Mouse (Mus musculus): ENCODE measurements around the gene Tle4.

Tle4 gene

DNA sequence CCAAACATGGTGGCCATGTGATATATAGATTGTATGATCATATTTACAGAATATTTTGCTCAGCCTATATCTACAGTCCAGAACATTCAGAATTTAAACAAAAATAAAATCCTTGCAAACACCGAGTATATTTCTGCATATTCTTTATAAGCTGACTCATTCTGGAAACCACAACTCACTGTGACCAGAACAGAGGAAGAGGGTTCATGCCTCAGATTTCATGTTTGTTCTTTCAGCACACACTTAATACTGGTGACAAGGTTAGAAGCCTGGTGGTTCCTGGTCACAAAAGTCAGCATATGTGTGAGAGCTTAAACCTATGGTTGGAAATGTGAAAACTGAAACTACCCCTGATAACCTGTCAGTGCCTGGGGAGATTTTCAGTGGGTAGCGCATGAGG, 129.1 kb downstream of the Tle4 start:
- DNase-seq (ENCODE audit: low read depth, low spot score) = no peak

DNA sequence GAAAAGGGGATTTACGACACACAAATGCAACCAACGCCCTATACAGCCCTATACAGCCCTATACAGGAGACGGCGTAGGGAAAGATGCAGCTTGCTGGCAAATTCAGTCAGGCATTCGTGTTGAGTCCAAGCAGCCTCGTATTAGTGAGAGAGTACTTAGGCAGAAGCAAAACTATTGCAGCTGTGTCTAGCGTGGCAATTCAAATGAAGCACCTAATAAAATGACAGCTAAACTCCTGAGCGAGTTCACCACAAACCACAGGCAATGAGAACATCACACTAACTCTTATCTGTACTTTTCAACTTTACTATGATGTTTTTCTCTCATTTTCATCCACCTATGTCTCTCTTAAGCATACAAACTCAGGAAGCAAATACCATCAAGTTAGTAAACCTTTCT, 131.8 kb downstream of the Tle4 start:
- DNase-seq (ENCODE audit: low read depth, low spot score) = no peak

DNA sequence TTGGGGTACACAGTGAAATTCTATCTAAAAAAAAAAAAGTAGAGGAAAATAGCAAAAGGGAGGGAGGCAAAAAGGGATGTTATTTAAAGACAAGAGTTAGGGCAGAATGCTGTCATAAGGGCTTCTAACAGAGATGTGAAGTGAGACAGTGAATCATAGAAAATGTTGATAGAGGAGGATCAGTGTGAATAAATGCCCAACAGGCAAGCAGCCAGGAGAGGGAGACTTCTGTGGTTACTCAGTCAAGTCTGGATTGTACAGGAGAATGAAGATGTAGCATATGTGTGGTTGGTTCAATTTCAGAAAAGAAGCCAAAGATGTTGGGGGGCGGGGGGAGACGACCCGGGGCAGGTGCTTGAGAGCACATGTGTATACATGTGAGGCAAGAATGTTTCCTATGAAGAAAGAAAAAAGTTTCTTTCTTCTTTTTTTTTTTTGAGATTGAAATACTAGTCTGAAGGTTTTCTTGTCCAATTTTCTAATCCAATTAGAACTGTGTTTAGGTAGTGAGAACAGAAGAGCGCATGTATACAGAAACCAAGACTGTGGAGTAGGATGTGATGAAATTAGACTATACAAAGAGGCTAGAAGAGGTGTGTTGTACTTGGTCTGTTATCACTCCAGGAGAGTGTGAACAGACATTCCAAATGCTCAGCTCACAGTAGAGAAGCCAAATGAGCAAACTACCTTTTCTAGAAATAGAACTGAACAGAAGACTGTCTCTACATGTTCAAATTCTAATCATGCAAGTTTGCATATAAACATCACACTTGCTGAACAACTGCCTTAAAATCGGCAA, 134.4 kb downstream of the Tle4 start:
- no peak for DNase-seq (ENCODE audit: low read depth, low spot score)

DNA sequence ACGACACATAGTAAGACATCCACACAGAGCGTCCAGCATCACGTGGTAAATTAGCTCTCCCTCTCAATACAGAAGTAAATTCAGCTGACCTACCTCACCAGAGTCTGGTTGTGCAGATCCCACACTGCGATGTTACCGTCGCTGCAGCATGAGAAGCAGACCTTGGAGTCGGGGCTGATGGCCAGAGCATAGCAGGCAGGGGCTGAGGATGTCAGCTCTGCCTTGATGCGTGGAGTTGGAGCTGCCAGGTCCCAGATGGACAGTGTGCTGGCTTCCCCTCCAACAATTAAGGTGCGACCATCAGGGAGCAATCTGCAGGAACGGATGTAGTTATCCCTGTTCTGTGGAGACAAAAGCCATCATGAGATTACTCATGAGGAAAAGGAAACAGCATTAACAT, 144.4 kb downstream of the Tle4 start:
- no peak for DNase-seq (ENCODE audit: low read depth, low spot score)

DNA sequence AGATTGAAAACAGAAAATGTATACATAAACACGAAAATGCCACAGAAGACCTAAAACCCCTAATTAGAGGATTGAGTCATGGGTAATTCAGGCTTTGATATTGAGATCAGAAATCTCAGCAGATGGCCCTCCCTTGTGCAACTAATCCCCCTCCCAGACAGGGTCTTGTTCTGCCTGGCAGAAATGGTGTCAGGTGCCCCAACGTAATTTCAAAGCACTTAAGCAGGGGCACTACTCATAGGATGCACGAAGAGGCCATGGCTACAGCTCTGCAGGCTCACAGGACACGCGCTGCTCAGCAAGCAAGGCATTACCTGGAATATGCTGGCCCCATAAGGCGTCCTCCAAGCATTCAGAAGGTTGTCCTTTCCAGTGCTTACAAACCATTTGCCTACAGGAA, 146.5 kb downstream of the Tle4 start:
- no peak for DNase-seq (ENCODE audit: low read depth, low spot score)

DNA sequence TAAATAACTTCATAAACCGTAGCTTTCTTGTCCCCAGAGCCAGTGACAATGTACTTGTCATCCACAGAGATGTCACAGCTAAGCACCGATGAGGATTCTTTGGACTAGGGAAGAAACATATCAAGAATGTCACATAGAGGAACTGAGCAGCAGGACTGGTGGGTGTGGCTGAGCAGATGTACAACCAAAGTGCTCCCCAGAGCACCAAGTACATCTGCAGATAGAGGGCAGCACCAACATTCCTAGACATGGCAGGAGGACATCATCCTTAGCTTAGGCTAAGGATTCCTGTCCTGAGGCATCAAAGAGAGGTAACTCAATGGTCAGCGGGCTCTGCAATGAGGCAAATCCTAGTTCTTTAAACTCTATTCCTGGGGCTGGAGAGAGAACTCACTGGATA, 148.1 kb downstream of the Tle4 start:
- DNase-seq (ENCODE audit: low read depth, low spot score) = peak; percentile 75

DNA sequence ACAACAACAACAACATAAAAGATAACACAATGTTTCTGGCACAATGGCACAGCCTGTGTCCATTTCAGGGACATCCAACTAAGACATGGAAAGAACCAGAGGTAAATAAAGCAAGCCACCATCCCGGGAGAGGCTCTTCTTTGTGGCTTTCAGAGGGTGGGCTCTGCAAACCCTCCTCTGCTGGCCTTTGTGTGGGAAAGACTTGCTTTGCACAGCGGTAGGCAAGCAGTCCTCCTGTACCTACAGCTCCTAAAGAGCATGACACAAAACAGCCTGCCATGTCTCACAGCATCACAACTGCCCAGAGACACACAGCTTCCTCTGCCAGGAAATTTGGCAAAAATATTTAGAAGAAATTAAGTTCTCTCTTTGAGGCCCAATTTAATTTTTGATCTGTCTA, 149.3 kb downstream of the Tle4 start:
- no peak for DNase-seq (ENCODE audit: low read depth, low spot score)

DNA sequence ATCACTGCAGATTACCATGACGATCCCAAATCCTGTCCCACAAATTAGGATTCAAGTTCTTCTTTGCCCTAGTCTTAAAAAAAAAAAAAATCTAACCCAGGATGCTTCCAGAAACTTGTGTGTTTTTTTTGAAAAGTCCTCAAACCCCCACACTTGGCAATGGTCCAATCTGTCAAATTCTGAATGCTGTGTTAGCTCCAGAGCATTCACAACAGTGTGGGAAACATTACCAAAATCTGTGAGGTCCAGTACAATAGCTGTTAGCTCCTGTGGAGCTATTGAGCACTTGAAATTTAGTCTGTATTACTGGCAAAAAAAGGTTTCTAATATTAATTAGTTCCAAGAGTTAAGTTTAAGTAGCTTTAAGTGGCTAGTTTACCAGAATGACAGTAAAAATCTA, 150.4 kb downstream of the Tle4 start:
- DNase-seq (ENCODE audit: low read depth, low spot score) = no peak

DNA sequence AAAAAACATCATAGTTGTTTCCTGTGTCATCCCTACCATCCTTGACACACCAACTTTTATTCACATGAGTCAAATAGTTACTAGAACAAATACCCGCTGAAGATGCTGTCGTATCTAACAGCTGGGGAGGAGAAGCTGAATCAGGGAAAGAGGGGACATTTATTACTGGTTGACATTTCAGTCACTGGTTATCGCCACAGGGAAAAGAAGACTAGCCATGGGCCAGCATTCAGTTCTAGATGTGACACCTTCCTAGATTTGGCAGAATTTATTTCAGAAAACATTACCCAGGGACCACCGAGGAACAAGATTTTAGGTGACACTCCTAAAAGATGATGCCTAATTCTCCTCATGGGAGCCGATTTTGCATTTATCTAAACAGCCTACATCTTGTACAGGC, 156.0 kb downstream of the Tle4 start:
- no peak for DNase-seq (ENCODE audit: low read depth, low spot score)

DNA sequence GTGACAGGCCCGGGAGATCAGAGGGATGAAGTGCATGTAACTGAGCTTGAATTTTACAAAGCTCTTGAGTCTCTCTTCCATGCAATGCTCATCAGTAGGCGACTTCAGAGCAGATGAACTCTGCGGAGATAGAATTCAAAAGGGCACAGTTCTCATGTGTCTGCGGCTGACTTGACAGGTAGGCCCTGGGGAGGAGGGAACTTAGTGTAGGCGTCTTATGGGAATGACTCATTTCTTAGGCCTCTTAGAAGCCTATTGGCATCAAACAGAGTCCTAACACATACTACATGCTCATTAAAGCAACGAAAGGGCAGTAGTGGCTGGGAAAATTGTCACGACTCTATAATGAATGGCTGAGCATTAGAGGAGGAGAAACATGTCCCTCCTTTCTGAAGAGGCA, 160.6 kb downstream of the Tle4 start:
- no peak for DNase-seq (ENCODE audit: low read depth, low spot score)

DNA sequence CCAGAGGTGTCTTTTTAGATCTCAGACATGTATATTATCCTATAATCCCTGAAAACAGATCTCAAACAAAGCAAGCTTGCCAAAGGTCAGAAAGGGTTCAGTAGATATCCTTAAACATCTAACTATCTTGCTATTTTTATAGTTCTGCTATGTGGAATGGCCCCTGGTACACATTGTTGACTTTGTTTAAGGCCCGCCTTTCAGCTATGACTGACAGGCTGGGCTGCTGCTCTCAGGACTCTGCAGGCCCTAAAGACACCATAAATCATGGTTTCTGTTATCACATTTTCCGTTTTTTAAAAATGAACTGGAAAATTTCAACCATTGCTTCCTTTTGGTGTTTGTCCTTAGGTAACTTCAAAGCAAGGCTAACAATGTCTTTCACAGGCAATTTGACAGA, 161.3 kb downstream of the Tle4 start:
- no peak for DNase-seq (ENCODE audit: low read depth, low spot score)

DNA sequence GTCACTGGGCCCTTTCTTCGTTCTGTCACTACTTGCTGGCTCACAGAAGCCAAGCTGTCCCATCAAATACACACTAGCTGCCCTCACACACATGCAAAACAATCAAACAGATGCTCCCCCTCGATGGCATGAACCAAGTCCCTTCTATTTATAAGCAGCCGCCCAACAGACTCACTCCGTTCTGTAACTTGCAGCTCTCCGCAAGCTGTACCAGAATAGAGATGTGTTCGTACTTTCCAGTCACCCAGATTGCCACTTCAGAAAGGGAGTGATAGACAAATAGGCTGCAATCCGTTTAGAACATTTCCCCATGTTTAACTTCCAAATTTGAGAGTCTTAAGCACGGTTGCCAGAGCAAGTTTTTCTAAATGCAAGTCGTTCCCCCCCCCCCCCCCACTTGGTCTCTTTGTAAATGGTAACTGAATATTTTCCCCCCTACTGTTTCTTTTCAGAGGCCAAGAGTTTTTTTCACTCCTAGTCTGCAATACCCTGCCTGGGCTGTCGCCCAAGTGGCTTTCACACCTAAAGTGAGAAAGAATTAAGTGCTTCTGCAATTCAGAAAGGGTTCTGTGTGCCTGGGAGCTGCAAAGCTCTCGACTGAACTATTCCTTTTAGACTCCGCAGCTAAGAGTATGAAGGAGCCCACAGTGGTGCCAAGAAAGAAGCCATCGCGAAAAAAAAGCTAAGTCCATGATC, 162.0 kb downstream of the Tle4 start:
- no peak for DNase-seq (ENCODE audit: low read depth, low spot score)

DNA sequence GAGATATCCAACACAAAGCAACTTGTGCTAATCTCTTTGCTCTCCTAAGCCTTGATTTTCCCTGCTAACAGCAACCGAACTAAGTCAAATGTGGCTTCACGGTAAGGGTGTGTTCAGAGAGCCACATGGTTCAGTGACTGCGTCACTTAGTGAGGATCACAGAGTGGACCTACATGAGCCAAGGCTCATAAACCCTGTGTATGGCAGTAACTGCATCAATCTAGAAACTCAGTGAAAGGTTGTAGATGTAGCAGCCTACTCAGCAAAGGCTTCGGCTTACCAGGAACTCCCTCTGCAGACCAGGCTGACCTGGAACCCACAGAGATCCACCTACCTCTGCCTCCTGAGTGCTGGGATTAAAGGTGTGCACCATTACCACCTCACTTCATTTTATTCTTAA, 164.0 kb downstream of the Tle4 start:
- DNase-seq (ENCODE audit: low read depth, low spot score) = no peak

DNA sequence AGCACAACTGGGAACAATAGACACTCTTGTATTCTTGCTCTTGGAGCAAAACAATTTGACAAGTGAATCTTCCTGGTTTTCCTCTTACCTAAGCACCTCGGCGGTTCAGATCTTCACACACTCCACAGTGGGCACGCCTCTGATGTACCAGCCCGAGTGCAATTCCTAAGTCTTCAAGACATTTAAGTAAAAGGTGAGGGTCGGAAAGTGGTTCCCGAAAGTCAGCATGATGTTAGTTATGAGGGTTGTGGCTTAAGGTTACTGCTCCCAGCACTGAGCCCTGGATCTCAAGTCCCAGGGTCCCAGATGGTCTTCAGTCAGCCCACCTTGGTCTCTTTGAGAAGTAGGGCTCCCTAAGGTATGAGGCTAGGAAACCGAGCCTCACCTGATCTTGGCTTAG, 165.4 kb downstream of the Tle4 start:
- DNase-seq (ENCODE audit: low read depth, low spot score) = no peak

DNA sequence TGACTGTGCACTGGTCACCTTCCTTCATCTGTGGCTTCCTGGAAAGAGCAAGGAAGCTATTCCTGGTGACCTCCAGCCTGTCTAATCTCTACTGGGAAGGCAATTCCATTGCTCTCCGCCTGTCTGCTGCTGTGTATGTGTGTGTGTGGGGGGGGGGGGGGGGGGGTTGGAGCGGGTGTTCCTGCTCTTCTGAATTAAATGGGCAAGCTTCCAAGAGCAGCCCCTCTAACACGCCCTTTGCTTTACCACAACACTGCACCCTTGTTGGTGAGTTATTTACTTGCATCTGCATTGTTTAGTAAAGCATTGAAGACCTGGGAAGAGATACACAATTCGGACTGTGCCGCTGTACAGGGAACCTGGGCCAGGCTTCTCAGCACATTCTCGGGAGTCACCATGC, 170.9 kb downstream of the Tle4 start:
- no peak for DNase-seq (ENCODE audit: low read depth, low spot score)

DNA sequence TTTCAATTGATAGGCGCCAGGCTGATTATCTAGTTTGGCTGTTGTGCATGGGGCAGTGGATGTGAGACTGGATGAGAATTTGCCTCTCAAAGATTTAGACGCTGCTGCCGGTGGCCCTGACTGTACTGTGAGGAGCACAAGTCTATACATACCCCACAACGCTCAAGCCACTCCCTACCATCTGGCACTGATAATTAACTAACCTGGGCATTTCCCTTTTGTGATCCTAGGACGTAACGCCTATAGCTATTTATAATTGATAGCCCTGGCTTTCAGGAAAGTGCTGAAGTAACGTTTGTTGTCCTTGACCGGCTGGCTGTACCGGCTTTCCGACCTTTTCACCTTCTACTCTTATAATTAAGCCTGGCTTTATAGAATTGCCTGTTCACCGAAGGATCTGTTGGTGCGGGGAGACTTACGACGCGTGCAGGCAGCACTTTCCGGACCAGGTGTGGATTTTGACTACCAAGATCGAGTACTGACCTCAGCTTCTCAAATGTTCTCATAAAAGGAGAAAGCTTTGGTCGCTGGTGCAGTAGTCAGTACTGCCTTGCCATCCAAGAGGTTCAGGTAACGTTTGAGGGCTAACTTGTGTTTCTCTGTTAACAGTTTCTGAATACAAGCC, 171.5 kb downstream of the Tle4 start:
- peak; percentile 45 for DNase-seq (ENCODE audit: low read depth, low spot score)

DNA sequence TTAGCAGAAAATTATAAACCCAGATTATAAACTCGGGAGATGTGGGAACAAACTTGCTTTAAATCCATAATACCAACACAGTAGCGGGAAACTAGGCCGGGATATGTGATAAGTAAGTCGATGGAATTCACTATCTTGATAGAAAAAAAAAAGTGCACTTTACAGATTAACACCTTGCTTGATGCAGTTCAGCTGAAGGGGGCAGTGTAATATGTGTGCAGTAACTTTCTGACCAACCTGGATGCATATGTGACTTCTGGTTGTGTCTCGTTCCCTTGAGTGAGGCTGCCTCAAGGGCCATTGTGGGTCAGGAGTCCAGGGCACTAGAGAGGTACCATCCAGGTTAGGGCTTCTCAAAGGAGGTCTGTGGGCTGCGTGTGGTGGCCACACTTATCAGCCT, 172.7 kb downstream of the Tle4 start:
- no peak for DNase-seq (ENCODE audit: low read depth, low spot score)

DNA sequence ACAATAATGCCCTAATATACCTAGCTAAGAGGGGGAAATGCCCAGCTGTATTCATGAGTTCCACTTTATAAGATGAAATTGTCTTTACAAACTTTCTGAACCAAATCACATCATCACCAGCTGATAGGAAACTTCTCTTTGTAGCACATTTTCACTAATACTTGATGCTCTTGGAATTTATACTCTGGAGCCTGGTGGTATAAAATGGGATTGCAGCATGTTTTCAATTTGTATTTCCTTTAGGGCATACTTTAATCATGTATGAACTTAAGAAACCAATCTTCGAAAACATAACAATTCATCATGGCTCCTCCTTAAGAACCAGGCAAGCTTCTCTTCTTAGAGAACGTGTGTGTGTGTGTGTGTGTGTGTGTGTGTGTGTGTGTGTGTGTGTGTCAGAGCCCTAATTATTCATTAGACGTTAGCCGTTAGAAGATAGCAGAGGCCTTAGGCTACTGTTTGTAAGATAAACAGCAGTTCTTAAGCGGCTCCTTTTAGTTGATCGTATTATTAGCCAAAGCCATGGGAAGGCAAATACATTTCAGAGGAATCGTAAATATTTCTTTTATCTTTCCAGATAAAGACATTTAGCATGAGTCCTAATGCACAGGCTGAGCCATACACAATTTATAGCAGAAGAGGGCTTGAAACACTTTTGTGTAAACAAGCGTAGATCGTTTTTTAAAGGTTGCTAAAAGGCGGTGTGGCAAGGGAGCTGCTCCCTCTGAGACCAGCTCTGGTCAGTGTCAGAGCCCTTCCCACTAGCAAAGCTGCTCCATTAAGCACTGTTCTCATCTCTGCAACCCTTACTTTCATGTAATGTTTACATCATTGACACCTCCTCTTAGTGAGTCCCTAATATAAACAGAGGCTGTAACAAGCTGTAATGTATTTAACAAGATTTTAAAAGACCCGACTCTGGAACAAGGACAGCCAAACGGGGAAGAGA, 173.6 kb downstream of the Tle4 start:
- DNase-seq (ENCODE audit: low read depth, low spot score) = no peak

DNA sequence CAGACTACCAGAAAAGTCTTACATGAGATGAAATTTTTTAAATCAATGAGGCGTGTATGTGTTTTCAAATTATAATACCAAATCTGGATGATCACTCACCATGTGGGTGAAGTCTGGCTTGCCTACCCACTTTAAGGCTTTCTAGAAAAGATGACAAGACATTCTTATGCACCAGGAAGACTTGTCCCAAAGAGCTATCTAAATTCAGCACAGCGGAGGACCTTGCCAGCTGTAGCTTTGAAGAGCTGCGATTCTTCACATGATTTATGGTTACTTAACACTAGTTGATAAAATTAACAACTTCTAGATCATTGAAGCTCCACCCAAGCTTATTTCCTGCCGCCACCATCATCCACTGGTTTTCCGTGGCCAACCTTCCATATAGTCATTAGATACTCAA, 176.2 kb downstream of the Tle4 start:
- no peak for DNase-seq (ENCODE audit: low read depth, low spot score)

DNA sequence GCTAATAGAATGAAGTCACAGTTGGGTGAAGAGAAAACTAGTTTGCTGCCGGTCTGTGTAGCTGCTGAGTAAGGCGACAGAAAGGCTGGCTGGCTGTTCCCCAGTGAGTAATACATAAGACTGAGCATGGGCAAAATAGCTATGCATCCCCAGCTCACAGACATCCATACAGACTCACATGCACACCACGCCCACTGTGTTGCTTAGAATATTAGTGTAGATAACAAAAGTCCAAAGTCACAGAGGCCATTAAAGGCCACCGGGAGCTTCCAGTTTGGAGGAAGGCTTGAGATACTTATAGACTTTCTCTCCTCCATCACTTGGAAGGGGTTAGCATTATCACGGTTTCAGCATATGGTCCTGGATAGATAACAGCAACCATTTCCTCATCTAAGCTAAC, 178.0 kb downstream of the Tle4 start:
- no peak for DNase-seq (ENCODE audit: low read depth, low spot score)

DNA sequence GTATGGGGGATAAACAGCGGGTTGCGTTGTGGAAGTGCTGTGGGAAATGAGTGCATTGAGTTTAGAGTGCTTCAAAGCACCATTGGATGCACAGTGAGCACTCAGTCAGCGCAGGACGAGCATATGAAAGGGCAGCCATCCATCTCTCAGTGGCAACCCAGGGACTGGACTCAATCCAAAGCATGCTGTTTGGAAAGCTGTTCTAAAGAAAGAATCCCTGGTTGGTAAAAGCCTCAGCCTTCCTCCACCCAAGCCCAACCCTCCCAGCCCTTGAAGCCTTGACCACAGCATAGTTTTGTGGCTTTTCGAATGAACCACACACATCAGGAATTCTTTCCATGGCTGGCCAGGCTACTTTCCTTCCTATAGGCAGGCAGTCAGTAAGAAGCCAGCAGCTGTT, 181.0 kb downstream of the Tle4 start:
- DNase-seq (ENCODE audit: low read depth, low spot score) = no peak

DNA sequence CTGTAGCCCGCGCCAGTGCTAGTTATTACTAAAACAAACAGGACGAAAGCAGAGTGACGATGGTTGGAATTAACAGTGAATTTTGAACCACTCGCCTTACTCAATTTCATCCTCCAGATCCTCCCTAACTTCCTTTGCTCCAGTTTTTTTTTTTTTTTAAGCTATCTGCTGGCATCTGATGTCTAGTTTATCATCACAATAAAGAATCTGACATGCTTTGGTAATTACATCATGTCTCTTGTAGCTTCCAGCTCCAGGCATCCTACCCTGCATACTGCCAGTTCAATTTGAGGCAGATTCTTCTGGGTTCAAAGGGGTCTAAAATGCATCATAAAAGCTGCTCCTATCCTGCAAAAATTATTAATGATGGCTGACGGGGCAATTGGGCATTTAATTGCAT, 181.9 kb downstream of the Tle4 start:
- no peak for DNase-seq (ENCODE audit: low read depth, low spot score)
